Mouse (Mus musculus) ES-E14 (cell line): ENCODE data around the gene Polr1b.

Source experiments
- HCFC1 ChIP-seq: IDR thresholded peaks from 2 replicates; pipeline ENCODE4 v1.6.1; 2012; ENCODE audit warnings: low read length, inconsistent platforms, borderline replicate concordance; ENCODE audit not compliant: insufficient read depth
- MAFK ChIP-seq: IDR thresholded peaks from 2 replicates; pipeline ENCODE4 v1.6.1; 2014; ENCODE audit warnings: mild to moderate bottlenecking, low read depth, low read length, inconsistent platforms; ENCODE audit not compliant: insufficient read depth
- ZC3H11A ChIP-seq: IDR thresholded peaks from 2 replicates; pipeline ENCODE4 v1.6.1; 2012; ENCODE audit warnings: low read depth, mild to moderate bottlenecking, inconsistent platforms, low read length, borderline replicate concordance
- ZNF384 ChIP-seq: IDR thresholded peaks from 2 replicates; pipeline ENCODE4 v1.6.1; 2012; ENCODE audit warnings: low read depth, low read length, inconsistent platforms

GRCm38 (mm10) chr2:129081097-129081496 lies 19.7 kb upstream of the Polr1b start:
- no peak for TF ChIP-seq MAFK
- no peak for TF ChIP-seq ZNF384
- TF ChIP-seq ZC3H11A, result no peak
- TF ChIP-seq HCFC1, result no peak
